Mouse (Mus musculus): Measurements from ENCODE around the gene Dapk2.
A peak's percentile ranks its signal among the peaks of the same experiment; 100 is the strongest.

Gene Dapk2

DNA sequence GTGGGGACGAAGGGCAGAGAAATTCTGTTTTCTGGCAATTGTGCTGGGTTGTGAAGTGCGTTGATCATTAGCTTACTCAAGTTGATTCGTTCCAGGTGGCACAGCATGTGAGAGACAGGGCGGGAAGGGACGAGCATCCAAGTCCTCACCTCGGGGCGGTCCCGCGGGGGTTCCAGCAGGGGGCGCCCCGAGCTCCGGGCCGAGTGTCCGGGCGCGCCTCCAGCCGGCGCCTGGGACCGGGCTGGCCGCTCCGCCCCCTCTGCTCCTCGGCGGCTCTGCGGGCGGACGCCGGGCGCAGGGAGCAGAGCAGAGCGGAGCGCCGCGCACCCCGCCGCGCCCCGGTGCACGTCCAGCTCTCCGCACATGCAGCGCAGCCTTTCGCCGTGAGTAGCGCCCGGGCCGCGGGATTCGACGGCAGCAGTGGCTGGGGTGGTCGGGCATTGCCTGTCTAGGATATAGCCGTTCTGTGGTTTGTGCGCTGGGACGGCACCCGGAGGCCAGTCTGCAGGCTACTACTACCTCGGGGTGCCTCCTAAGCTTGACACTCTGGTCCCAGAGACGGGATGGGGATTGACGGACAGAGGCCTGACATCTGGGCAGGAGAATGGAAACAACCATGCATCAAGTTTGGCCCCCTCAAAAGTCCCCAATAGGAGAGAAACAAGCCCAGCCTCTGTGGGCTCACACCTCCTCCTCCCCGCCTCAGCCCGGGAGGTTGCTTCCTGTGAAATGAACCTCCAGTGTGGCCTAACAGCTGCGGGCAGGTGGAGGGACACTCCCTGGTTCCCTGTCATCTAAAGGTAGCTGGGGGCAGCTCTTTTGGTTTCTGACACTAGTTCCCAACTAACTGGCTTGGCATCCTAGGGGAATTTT lies at the start of gene Dapk2:
Dapk2 (plus strand) TSS at position 266 of the 873 bp plus-strand sequence.
- peak; percentile 64 to 80 for DNase-seq

DNA sequence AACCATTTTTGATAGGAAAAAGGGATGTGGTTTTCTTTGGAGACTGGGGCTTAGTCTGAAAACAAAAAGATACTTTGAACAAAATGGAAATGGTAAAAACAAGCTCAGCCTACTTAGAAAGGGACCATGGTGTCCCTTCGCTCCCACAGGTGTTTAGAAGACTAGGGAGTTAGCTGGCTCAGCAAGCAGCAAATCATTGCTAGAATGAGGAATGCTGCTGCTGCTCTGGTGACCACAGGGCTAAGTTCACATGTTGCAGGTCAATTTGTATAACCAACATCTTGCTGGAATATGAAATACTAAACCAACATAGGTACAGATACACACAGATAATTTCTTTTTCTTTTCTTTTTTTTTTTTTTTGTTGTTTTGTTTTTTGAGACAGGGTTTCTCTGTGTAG lies 48.4 kb upstream of the Dapk2 start:
- no peak for DNase-seq

DNA sequence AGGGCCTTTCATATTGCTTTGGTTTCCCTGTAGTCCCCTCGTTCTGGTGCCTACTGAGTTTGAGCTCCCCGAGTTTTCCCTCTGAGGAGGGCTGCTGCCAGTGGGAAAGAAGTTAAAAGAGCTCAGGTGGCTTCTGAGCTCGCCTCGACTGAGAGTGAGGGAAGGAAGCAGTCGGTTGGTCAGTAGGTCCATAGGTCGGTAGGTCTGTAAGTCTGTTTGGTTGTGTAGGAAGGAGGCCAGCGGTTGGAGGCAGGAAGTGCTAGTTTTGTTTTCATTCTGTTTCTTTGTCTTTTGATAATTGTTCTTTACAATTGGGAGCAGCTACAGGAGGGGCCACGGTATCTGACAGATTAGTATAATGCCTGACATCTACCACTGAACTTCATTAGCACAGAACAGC lies 47.9 kb upstream of the Dapk2 start:
- DNase-seq: no peak

DNA sequence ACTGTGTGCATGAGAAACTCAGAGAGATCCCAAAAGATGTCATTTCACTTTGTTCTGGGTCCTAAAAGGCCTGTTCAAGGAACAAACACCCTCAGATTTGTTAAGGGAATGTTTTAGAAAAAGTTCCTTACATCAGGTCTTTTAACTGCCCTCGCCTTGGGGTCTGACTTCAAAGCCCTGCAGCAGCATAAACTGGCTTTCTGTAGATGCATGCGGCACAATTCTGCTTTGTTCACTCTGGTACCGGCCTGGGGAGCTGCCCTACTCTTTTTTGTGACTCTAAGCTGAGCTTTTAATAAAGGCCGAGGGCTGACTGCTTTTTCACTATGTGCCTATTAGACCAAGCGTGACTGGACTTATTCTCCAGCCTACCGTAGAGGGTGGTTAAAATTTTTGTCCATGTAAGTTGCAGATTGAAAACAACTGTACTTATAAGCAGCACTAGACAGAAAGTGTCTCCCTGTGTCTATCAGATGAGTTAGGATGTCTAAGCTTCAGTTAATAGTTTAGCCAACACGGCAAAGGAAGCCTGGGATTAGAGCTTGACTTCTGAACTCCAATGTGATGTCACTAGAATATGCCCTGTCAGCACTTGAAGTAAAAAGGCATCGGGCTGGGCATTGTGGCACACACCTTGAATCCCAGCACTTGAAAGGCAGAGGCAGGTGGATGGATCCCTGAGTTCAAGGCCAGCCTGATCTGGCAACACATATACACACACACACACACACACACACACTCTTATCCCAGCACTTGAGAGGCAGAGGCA lies 47.2 kb upstream of the Dapk2 start:
- no peak for DNase-seq

DNA sequence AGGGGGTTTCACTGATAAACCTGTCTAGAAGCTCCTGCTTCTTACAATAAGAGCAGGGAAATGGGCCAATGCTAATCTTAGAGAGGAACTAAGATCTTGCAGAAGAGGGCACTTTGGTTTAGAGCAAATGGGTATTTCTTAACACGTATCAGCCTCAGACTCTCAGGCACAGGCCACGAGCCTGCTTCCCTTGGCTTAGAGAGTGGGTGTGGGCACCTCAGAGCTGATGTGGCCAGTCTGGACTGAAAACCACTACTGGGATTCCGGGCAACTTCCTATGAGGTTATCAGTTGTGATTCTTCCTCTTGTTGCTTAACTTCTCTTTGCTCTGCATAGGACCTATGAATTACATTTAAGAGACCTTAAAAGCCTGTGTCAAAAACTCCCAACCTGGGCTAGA lies 43.7 kb upstream of the Dapk2 start:
- no peak for DNase-seq

DNA sequence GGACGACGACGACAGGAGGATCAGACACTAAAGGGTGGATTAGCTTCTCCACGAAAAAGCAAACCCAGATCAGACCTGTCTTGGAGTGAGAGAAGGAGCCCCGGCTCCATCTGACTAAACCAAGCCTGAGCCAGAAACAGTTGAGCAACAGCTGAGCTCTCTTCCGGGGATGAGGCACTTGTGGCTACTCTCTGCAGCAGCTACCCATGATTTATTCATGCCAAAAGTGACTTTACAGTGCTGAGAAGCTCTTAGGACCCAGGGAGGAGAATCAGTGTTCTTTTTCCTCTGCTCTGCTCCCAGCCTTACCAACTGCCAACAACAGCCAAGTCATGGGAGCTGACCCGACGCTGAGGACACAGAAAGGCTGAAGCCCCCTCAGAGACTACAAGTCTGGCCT lies 41.1 kb upstream of the Dapk2 start:
- peak in 1 of 2 experiments; percentile 17 for DNase-seq

DNA sequence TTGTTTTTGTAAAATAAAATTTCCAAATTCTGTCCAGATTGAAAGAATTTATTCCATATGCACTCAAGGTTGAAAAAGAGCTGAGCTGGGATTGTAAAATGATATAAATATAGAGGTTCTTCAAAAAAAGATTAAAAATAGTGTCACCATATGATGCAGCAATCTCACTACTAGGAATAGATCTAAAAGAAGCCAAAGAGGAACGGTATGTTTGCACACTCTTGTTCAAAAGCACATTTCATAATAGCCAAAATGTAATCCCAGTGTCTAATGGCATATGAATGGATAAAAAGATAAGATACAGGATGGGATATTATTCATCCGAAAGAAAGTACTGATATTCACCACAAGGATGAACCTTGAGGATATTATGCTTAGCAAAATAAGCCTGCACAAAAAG lies 38.5 kb upstream of the Dapk2 start:
- no peak for DNase-seq

DNA sequence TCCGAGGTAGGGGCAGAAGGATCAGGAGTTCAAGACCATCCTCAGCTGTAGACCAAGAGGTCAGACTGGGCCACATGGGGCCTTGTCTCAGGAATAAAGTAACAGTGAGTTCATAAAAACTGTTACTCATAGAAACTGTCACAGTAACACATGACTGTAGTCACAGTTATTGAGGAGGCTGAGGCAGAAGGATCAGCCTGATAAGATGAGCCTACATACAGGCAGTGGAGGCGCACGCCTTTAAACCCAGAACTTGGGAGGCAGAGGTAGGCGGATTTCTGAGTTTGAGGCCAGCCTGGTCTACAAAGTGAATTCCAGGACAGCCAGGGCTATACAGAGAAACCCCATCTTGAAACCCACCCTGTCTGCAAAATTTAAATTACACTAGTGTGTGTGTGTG lies 37.9 kb upstream of the Dapk2 start:
- no peak for DNase-seq

DNA sequence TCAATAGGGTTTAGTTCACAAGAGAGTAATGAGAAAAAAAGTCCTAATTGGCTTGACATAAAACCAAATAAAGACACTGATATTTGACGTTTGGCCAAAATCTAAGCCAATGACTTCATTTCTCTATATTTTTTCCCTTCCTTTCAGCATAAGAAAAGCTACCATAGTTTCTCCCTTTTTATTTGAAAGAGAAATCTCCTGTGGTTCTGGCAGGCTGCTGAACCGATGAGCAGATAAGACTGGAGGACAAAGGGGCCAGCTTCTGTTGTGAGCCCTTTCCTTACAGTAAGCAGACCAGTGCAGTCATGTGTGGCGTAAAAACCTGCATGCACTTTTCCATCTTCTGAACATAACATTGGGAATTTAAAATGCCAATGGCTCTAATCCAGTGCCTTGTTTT lies 37.1 kb upstream of the Dapk2 start:
- DNase-seq: no peak

DNA sequence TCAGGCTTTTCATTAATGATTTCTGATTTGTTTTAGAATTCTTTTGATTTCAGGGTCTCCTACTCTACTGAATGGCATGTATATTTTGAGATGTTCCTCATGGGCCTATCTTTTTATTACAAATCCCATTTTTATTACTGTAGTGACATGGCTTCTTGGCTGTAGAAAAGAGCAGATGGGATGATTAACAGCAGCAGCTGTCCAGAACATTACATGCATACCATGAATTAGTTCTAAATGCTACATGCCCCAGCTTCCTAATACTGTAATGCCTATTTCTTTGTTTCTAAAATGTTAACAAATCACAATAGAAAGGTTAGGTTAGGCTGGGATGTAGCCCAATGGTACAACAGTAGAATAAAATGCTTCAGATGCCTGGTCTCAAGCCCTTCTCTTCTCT lies 36.6 kb upstream of the Dapk2 start:
- no peak for DNase-seq

DNA sequence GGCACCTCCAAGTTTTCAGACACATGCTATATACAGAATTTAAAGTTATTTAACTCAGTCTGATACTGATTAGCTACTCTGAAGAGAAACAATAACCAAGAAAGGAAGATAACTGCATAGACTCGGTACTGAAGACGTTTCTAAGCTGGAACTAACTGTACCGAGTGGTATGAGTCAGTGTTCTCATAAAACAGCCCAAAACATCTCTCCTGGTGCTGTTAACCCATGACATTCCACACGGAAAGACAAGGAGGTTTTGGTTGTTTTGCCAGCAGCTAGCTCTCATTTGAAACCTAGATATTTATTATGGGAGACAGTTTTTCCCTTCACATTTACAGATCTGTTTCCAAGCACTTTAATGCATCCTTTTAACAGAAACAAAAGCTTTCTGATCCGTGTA lies 34.4 kb upstream of the Dapk2 start:
- no peak for DNase-seq

DNA sequence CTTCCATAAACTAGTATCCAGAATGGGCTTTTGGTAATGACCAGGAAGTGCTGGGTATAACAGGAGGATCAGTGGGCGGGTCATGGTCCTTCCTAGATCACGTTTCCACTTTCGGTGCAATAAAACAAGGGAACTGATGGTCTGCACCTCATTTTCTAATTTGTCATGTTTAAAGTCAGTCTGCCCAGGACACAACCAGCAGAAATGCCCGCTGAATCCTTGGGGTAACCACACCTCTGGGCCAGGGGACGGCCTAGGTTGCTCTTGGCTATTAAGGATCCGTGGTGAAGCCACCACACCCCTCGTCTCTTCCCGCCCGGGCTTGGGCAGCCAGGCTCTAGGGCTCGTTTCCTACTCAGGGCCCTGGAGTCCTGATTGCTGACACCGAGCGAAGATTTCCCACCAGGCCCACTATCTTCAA lies 33.9 kb upstream of the Dapk2 start:
- DNase-seq: no peak

DNA sequence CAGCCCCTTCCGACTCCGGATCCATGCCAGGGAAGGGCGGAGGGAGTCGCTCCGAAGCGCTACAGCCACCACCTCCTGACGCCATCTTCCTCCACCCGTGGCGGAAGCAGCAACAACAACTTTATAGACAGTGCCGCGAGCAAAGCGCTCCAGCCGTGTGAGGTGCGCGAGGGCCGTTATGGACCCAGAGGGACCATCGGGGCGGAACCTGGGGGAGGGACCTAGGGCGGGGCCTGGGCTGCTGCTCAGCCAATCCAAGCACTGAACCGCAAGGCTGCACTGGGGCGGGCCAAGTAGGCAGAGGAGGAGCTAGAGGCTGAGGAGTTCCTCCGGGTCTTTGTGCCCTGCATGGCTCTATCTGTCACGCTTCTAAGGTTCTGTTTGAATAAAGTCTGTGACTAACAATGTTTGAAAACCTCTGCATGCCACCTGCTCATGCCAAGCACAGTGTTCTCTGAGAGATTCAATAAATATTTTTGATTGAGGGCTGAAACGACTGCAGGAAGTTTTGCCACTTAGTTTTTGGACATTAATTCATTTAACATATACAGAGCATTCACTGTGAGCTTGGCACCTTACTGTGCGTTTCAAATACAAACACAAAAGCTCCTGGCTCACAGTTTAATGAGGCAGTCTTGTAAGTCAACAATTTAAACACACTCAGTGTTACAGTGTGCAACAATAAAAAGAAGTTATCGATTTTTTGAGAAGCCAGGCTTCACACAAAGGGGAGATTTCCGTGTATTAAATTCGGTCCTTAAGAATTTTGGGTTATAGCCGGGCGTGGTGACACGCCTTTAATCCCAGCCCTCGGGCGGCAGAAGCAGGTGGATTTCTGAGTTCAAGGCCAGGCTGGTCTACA lies 33.1 kb upstream of the Dapk2 start:
- peak; percentile 95 to 97 for DNase-seq

DNA sequence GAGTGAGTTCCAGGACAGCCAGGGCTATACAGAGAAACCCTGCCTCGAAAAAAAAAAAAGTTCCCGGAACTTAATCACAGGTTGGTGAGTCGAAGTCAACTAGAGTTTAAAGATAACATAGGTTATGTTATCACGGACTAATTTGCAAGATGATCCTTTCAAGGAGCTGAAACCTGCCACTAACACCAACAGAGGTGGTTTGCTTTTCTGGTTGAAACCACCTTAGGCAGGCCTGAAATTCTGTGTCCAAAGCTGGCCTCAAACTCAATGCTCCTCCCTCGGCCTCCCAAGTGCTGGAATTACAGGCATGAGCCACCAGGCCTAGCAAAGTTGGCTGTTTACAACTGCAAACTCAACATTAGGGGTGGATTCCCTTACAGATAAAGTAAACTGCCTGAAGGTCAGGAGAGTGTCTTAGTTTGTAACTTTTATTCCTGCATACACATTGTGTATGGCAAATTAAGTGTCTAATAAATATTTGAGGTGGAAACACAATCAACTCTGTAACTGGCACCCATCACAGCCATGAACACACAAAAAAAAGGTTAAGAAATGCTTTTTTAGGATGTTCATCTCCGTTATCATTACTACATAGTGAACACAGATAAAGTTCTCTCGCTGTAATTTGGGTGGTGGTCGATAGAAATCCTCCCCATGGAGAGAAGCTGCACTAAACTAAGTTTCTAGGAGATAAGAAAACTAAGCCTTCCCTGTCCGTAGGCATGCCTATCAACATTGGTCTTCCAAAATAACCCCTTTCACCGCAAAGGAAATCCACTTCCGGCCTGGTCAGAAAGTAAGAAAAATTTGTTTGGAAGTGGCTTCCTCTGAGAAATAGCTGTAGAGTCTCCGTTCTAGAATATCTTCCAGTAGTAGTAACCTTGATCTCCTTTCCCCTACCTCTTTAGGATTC lies 32.2 kb upstream of the Dapk2 start:
- DNase-seq: peak in 1 of 2 experiments; percentile 18

DNA sequence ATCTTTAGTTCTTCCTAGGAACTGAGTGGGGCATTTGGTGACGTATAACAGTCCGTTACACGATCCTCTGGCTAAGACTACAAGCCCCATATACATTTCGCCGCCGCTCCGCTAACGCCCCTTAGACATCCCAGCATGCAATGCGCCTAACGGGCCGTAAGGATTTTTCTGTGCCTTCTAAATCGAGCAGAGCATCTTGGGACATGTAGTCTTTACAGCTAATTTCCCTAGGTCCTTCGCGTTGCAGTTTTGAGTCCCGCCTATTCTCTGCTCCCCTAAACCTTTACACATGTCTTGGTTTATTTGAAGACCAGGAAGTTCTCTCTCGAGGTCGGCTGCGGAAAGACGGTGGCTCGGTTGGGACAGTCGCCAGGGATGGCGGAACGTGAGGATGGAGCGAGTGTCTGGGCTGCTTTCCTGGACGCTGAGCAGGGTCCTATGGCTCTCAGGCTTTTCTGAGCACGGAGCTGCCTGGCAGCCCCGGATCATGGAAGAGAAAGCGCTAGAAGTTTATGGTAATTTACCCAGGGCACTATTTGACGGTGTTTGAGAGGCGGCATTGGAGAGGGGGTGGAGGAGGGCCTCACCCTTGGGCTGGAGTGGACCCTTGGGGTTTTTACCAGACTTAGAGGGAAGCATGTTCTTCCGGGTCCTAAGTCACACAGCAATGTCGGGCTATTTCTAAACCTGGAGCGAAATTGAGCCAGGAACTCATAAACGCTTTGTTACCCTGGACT lies 31.4 kb upstream of the Dapk2 start, which contains the start of the genes Snx1 and Ciao2a:
Snx1 (minus strand) TSS at position 132 of the 737 bp plus-strand sequence.
Ciao2a (plus strand) TSS at position 156 of the 737 bp plus-strand sequence.
- peak; percentile 90 to 95 for DNase-seq

DNA sequence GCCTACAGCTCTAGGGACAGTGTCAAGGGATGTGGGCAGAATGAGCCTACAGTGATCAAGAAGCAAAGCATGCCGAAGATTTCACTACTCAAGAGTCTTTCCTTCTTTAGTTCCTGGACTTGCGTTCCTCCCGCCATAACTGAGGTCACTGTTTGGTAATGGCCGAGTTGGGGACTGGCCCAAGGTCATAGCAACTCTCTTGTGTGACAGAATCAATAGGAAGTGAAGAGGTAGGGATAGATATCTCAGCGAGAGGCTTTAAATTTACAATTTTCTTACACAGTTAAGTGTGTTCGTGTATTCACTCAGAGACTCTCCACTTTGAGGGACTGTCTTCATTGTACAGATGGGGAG lies 30.9 kb upstream of the Dapk2 start:
- no peak for DNase-seq

DNA sequence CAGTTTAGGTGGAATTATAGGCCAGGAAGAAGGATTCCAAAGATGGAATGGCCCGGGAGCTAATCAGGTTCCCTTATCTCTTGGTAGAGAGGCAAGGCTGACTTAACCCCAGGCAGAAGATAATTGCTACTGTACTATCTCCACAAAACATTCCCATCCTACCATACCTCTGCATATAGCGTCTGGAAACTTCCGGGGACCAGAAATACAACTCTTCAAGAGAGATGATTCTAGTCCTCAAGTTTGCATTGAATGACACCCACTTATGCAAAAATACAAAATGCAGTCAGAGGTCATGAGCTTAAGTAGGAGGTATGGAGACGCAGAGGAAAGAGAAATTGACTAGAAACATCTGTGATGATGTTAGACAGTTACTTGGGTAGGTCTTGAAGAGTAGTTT lies 30.1 kb upstream of the Dapk2 start:
- DNase-seq: no peak

DNA sequence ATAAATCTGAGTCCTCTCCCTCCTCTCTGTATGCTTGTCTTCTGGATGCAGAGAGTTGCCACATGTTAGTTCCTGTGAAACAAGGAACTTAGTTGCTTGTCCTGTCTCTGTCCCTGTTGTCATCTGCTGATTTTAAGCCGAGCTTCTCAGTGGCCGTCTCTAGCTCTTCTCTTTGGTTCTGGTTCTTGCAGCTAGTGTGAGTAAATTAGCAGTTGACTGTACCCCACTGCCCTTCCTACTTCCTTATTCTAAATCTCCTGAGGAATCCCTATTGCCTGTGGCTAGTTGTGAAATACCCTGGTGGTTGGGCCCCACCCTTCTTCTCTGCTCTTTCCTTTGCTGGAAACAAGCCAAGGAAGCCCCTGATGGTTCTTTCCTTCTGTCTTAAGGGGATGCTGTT lies 26.6 kb upstream of the Dapk2 start:
- no peak for DNase-seq

DNA sequence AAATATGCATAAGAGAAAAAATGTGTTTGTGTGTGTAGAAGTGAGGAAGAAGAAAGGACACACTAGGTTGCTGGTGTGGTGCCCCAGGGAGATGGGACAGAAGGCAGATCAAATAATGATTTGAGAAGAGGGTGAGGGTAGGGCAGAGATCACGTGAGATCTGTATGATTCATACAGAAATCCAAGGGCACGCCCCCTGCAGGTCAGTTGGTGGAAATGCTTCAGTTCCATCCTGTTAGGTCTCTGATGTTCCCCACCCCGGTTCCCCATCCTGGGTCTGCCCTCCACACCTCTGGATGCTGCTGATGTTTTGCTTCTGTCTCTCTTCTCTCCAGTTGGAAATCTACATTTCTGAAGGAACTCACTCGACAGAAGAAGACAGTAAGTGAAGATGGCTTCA lies 22.1 kb upstream of the Dapk2 start:
- peak in 1 of 2 experiments; percentile 19 for DNase-seq

DNA sequence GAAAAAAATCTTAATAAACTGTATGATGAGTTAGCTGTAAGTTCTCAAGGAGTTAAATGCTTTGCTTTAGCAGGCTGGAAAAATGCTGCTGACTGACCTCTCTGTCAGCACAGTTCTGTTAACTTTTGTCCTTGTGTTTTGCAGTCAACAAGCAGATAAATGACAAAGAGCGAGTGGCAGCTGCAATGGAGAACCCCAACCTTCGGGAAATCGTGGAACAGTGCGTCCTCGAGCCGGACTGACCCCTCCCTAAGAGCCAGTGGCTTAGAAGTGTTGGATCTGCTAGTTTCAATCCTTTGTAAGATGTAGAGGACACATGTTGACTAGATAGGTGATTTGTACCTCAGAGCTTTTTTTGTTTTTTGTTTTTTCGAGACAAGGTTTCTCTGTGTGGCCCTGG lies 19.8 kb upstream of the Dapk2 start:
- no peak for DNase-seq

DNA sequence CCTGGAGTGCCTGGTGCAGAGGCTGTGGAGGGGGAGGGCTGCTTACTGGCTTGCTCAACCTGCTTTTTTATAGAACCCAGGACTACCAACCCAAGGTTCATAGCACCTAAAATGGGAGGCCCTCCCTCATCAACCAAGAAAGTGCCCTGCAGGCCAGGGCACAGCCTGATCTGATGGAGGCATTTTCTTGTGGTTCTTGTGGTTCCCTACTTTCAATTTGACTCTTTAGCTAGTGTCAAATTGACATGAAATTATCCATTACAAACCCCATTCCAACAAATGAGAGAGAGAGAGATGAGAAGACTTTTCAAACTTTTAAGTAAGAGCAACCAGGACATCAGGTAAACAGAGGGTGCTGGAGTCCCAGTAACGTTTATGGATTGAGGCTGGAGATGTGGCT lies 15.8 kb upstream of the Dapk2 start:
- DNase-seq: no peak

Data from cerebellum, postnatal 25 days (tissue).